Mouse (Mus musculus) stomach, embryonic 16.5 days (tissue): Measurements from ENCODE around the gene Gabbr2. TPM values are rescaled to one million over a fixed set of nuclear protein-coding genes. Genes with fewer than 3 reads are reported as not detected.

Experiments used
- ATAC-seq: fragments of 200-750 bp; cut with Nextera tagmentation; 2 replicates; pipeline ENCODE4 v1.8.0; 2017; ENCODE audit warnings: moderate number of reproducible peaks, moderate TSS enrichment; ENCODE audit not compliant: insufficient read depth, low FRiP score
- H3K27ac ChIP-seq: fragments of 300-500 bp; sonication (generic); 2 replicates; pipeline ENCODE4 v1.5.1; 2014; ENCODE audit warnings: low read length
- H3K27me3 ChIP-seq: fragments of 300-500 bp; sonication (generic); 2 replicates; pipeline ENCODE4 v1.6.1; 2014; ENCODE audit warnings: low read length, control low read depth, mixed read lengths; ENCODE audit not compliant: control insufficient read depth, insufficient read depth
- H3K36me3 ChIP-seq: fragments of 300-500 bp; sonication (generic); 2 replicates; pipeline ENCODE4 v1.6.1; 2014; ENCODE audit warnings: low read length; ENCODE audit not compliant: control insufficient read depth, insufficient read depth
- H3K4me1 ChIP-seq: fragments of 300-500 bp; sonication (generic); 2 replicates; pipeline ENCODE4 v1.6.1; 2014; ENCODE audit warnings: low read length, control low read depth, mixed read lengths; ENCODE audit not compliant: control insufficient read depth, insufficient read depth
- H3K4me2 ChIP-seq: fragments of 300-500 bp; sonication (generic); 2 replicates; pipeline ENCODE4 v1.6.1; 2014; ENCODE audit warnings: low read depth, low read length, mixed read lengths
- H3K4me3 ChIP-seq: fragments of 300-500 bp; sonication (generic); replicated peaks from 2 replicates; pipeline ENCODE4 v1.5.1; 2014; ENCODE audit warnings: mild to moderate bottlenecking, low read length
- H3K9ac ChIP-seq: fragments of 300-500 bp; sonication (generic); 2 replicates; pipeline ENCODE4 v1.6.1; 2014; ENCODE audit warnings: low read length
- H3K9me3 ChIP-seq: fragments of 300-500 bp; sonication (generic); replicated peaks from 2 replicates; pipeline ENCODE4 v1.6.1; 2016; ENCODE audit warnings: low read length, control low read depth; ENCODE audit not compliant: control insufficient read depth
- WGBS: fragments of 180-500 bp; shearing (Covaris S2); extraction: QIAGEN DNeasy Blood & Tissue Kit; methylation state at CpG from one replicate; pipeline ENCODE4 v1.1.7; 2014; 5-methylcytosine and 5-hydroxymethylcytosine counted together
- polyA plus RNA-seq: library from polyadenylated mRNA; unstranded; fragments of >200 nt; fragmentation: Nextera tagmentation; extraction: Ambion mirVana; gene quantifications from 2 replicates; pipeline ENCODE4 v1.2.1, GENCODE M21; 2015

Gabbr2 gene
- polyA plus RNA-seq, 1 experiment from 2014 or later: 0.10 TPM

- Histone ChIP-seq H3K4me3 (no peak overlapping the region), H3K9me3 (no peaks in the 10 kb centered on the region), H3K27me3 (no peaks in the 10 kb centered on the region), H3K27ac (no peak overlapping the region), H3K9ac (no peak overlapping the region), H3K36me3 (no peaks in the 10 kb centered on the region), H3K4me1 (no peaks in the 10 kb centered on the region; the same call in 1 of the 2 replicates), H3K4me2 (no peak overlapping the region)
- WGBS: 73% methylated on average over 2 of the region's 2 CpGs
- ATAC-seq: no peak
These were observed 122.3 kb downstream of the Gabbr2 start for GRCm38 (mm10) chr4:46869380-46869779.

GRCm38 (mm10) chr4:46868921-46869320, 122.8 kb downstream of the Gabbr2 start:
- H3K27ac ChIP-seq: no peak overlapping the region
- no peak overlapping the region for H3K4me2 ChIP-seq
- no peak overlapping the region for H3K9ac ChIP-seq
- no peak overlapping the region for H3K4me3 ChIP-seq
- no peaks in the 10 kb centered on the region for H3K9me3 ChIP-seq
- no peaks in the 10 kb centered on the region for H3K36me3 ChIP-seq
- ATAC-seq: no peak
- H3K4me1 ChIP-seq: no peaks in the 10 kb centered on the region; the same call in 1 of the 2 replicates
- 86% methylated on average over 3 of the region's 3 CpGs for WGBS
- H3K27me3 ChIP-seq: no peaks in the 10 kb centered on the region

- no peak overlapping the region for H3K27ac ChIP-seq
- WGBS: 57% methylated on average over 5 of the region's 5 CpGs
- no peaks in the 10 kb centered on the region for H3K9me3 ChIP-seq
- no peaks in the 10 kb centered on the region for H3K27me3 ChIP-seq
- ATAC-seq: no peak
- no peak overlapping the region for H3K9ac ChIP-seq
- no peak overlapping the region for H3K4me2 ChIP-seq
- H3K4me1 ChIP-seq: no peaks in the 10 kb centered on the region; the same call in 1 of the 2 replicates
- no peaks in the 10 kb centered on the region for H3K36me3 ChIP-seq
- H3K4me3 ChIP-seq: no peak overlapping the region
These were observed 123.5 kb downstream of the Gabbr2 start for GRCm38 (mm10) chr4:46868181-46868580.

GRCm38 (mm10) chr4:46867779-46868178, 123.9 kb downstream of the Gabbr2 start:
- H3K4me1 ChIP-seq: no peaks in the 10 kb centered on the region; the same call in 1 of the 2 replicates
- 64% methylated on average over 10 of the region's 10 CpGs for WGBS
- no peak for ATAC-seq

GRCm38 (mm10) chr4:46866070-46866469, 125.6 kb downstream of the Gabbr2 start:
- WGBS: 65% methylated on average over 2 of the region's 2 CpGs
- Histone ChIP-seq H3K4me2 (no peak overlapping the region), H3K36me3 (no peaks in the 10 kb centered on the region), H3K27ac (no peak overlapping the region), H3K4me1 (no peaks in the 10 kb centered on the region; the same call in 1 of the 2 replicates), H3K4me3 (no peak overlapping the region), H3K9me3 (no peaks in the 10 kb centered on the region), H3K9ac (no peak overlapping the region), H3K27me3 (no peaks in the 10 kb centered on the region)
- no peak for ATAC-seq

More at GRCm38 (mm10) chr4:46867779-46868178, 123.9 kb downstream of the Gabbr2 start:
- no peak overlapping the region for H3K9ac ChIP-seq
- H3K27me3 ChIP-seq: no peaks in the 10 kb centered on the region
- no peaks in the 10 kb centered on the region for H3K9me3 ChIP-seq
- no peak overlapping the region for H3K4me2 ChIP-seq
- no peaks in the 10 kb centered on the region for H3K36me3 ChIP-seq
- no peak overlapping the region for H3K4me3 ChIP-seq
- no peak overlapping the region for H3K27ac ChIP-seq

GRCm38 (mm10) chr4:46863721-46864120, 128.0 kb downstream of the Gabbr2 start:
- H3K36me3 ChIP-seq: no peaks in the 10 kb centered on the region
- no peak overlapping the region for H3K4me3 ChIP-seq
- H3K9me3 ChIP-seq: no peaks in the 10 kb centered on the region
- H3K9ac ChIP-seq: no peak overlapping the region
- no peaks in the 10 kb centered on the region for H3K27me3 ChIP-seq
- WGBS: 60% methylated on average over 12 of the region's 12 CpGs
- no peaks in the 10 kb centered on the region; the same call in none of the 2 replicates for H3K4me1 ChIP-seq
- no peak overlapping the region for H3K27ac ChIP-seq
- ATAC-seq: no peak
- H3K4me2 ChIP-seq: no peak overlapping the region

GRCm38 (mm10) chr4:46862677-46863076, 129.0 kb downstream of the Gabbr2 start:
- H3K9me3 ChIP-seq: no peaks in the 10 kb centered on the region
- H3K4me3 ChIP-seq: no peak overlapping the region
- no peaks in the 10 kb centered on the region for H3K27me3 ChIP-seq
- no peak overlapping the region for H3K27ac ChIP-seq
- no peaks in the 10 kb centered on the region; the same call in none of the 2 replicates for H3K4me1 ChIP-seq
- H3K9ac ChIP-seq: no peak overlapping the region
- no peak for ATAC-seq
- WGBS: 76% methylated on average over 4 of the region's 4 CpGs
- H3K36me3 ChIP-seq: no peaks in the 10 kb centered on the region
- H3K4me2 ChIP-seq: no peak overlapping the region

GRCm38 (mm10) chr4:46860586-46860985, 131.1 kb downstream of the Gabbr2 start:
- ATAC-seq: no peak
- Histone ChIP-seq H3K27me3 (no peaks in the 10 kb centered on the region), H3K27ac (no peak overlapping the region)

GRCm38 (mm10) chr4:46858899-46859298, 132.8 kb downstream of the Gabbr2 start:
- peak; percentile 47; the same call in 1 of the 2 replicates for ATAC-seq
- no peaks in the 10 kb centered on the region for H3K36me3 ChIP-seq
- no peak overlapping the region for H3K9ac ChIP-seq
- H3K4me2 ChIP-seq: no peak overlapping the region
- H3K9me3 ChIP-seq: no peaks in the 10 kb centered on the region
- no peak overlapping the region for H3K27ac ChIP-seq
- no peaks in the 10 kb centered on the region for H3K27me3 ChIP-seq
- whole genome bisulfite sequencing: 22% methylated on average over 13 of the region's 13 CpGs
- no peak overlapping the region for H3K4me3 ChIP-seq
- H3K4me1 ChIP-seq: no peaks in the 10 kb centered on the region; the same call in 1 of the 2 replicates

More at GRCm38 (mm10) chr4:46860586-46860985, 131.1 kb downstream of the Gabbr2 start:
- Histone ChIP-seq H3K9ac (no peak overlapping the region), H3K9me3 (no peaks in the 10 kb centered on the region), H3K36me3 (no peaks in the 10 kb centered on the region), H3K4me2 (no peak overlapping the region), H3K4me1 (no peaks in the 10 kb centered on the region; the same call in 1 of the 2 replicates), H3K4me3 (no peak overlapping the region)
- 81% methylated on average over 6 of the region's 6 CpGs for WGBS
